Mouse (Mus musculus): Measurements from ENCODE around the gene Gpr135. TPM values are rescaled to one million over a fixed set of nuclear protein-coding genes. Genes with fewer than 3 reads are reported as not detected.
A peak's percentile ranks its signal among the peaks of the same experiment; 100 is the strongest.

Gene Gpr135
- polyA plus RNA-seq (2016; fragmentation: Nextera tagmentation; extraction: Ambion mirVana) = 0.38 and 0.76 TPM in 2 replicates

DNA sequence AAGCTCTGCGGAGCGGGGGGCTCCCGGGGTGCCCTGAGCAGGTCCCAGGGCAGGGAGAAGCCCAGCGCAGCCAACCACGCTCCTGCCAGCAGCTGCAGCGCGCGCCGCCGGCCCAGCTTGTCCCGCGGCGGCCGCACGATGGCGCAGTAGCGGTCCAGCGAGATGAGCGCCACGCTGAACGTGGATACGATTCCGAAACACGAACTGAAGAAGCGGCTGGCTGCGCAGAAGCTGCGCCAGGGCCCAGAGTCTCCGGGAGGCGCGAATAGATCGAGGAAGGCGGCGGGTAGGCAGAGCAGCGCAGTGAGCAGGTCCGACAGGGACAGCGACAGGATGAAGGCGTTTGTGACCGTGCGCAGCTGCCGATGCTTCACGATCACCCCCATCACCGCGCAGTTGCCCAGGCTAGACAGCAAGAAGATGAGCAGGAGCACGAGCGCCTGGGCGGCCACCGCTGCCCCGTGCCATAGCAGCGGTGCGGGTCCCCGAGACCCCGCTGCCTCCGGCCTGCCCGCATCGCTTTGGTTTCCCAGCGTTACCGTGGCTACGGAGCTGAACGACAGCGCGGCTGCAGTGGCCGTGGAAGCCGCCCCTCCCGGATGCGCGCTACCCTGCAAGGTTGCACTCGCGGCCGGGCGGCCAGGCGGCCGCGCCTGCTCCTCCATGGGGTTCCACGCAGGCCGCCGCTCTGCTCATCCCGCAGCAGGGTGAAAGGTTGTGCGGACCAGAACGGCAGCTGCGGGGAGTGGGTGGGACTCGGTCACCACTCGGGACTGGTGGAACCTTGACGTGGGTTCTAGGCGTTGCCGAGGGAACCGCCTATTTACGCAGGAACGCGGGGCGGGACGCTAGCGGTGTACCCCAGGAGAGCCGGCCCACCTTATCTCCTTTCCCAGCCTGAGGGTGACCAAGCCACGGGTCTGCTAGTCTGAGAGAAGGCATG, at the start of gene Gpr135:
TSS of gene Gpr135 (minus strand) at position 799 of the 943 bp plus-strand sequence.
- Histone ChIP-seq H3K36me3 (replicated peaks) (peaks cover 19% of the 10 kb centered on the region), H3K27ac (replicated peaks) (peak within 1 kb of the TSS; percentile 72), H3K4me1 (peaks cover 17% of the 10 kb centered on the region), H3K4me3 (peak within 1 kb of the TSS; percentile 82), H3K27me3 (replicated peaks; ENCODE audit: low read depth, poor library complexity, severe bottlenecking) (peaks cover 47% of the 10 kb centered on the region), H3K9me3 (no peaks in the 10 kb centered on the region)
- peak; percentile 92 for DNase-seq (ENCODE audit: low spot score)
- under 1% methylated on average over 94 of the region's 94 CpGs for WGBS

DNA sequence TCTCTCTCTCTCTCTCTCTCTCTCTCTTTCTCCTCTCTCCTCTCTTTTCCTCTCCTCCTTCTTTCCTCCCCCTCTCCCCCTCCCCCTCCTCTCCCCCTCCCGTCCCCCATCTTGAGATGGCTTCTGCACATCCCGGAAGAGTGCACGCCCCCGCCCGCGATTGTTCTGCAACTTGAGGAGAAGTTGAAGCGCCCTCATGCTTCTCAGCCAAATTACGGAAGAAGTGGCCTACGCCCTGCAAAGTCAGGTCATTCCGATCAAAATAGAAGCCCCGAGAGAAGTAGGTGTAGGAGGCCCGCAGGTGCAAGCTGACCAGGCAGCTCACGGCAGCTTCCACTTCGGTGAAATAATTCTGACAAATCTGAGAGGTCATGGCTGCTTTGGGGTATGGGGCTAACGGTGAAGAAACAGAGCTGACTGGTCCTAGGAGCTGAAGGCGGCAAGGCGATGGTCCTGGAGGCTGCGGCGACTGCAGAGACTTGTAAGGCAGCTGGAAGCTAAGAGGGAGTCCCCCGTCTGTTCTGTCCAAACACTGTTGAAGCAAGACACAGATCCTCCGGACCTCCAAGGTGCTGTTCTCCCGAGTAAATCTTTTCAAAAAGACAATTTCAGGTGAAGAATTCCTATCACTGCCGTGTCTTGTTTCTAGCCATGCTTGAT, 44.9 kb upstream of the Gpr135 start:
- H3K4me3 ChIP-seq = no peak overlapping the region
- no peak overlapping the region for H3K27ac ChIP-seq (replicated peaks)
- H3K27me3 ChIP-seq (replicated peaks; ENCODE audit: low read depth, poor library complexity, severe bottlenecking) = 0 out of 2 replicates have a peak, but pooled peaks cover 3% of the 10 kb centered on the region
- 78% methylated on average over 22 of the region's 23 CpGs for WGBS
- no peaks in the 10 kb centered on the region for H3K36me3 ChIP-seq (replicated peaks)
- DNase-seq (ENCODE audit: low spot score) = no peak
- H3K4me1 ChIP-seq = no peaks in the 10 kb centered on the region
- no peaks in the 10 kb centered on the region for H3K9me3 ChIP-seq

DNA sequence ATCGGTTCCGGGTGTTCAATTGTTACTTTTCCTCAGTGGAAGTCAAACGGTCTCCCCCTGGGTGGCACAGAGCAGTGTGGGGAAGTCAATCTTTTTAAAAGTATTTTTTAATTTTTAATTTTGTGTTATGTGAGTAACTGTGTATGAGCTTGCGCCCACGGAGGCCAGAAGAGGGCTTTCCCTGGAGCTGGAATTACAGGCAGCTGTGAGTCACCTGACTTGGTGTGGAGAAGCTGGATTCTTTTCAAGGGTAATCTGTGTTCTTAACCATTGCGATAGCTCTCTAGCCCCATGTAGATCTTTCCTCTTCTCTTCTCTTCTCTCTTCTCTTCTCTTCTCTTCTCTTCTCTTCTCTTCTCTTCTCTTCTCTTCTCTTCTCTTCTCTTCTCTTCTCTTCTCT, 44.2 kb upstream of the Gpr135 start:
- H3K4me1 ChIP-seq = no peaks in the 10 kb centered on the region
- WGBS = 84% methylated on average over 6 of the region's 6 CpGs
- H3K27me3 ChIP-seq (replicated peaks; ENCODE audit: low read depth, poor library complexity, severe bottlenecking) = 0 out of 2 replicates have a peak, but pooled peaks cover 3% of the 10 kb centered on the region
- H3K4me3 ChIP-seq = no peak overlapping the region
- H3K9me3 ChIP-seq = no peaks in the 10 kb centered on the region
- H3K36me3 ChIP-seq (replicated peaks) = no peaks in the 10 kb centered on the region
- DNase-seq (ENCODE audit: low spot score) = no peak
- no peak overlapping the region for H3K27ac ChIP-seq (replicated peaks)

DNA sequence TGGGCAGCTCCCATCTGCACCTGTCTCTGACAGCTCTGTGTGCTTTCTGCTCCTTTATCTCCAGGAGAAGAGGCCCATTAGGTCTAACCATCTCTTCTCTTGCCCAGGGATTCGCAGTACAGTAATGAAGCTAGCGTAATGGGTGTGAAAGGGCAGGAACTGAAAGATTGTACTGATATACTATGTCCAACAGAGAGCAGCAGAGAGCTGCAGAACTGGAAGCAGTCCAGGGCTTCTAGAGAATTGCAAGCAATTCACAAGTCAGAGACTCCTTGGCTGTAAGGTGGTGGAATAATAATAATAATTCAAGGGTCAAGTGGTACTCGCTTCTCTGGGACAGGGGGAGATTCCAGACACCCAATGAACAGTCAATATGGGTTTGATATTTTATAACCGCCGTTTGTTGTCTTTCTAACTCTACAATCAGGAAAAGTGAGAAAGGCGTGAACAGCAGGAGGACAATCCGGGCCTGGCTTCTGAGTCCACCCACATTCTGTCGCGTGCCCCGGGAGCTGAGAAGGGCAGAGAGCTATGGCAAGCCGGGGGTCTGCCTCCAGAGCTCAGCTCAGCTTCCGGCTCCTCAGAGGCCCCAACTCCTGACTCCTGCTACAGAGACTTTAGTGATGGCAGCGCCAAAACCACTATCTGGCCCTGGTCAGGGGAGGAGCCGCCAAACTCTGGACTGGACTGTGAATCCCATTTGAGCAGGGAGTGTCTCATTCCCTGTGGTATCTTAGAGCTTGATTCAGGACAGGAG, 33.8 kb upstream of the Gpr135 start:
- WGBS = 36% methylated on average over 14 of the region's 14 CpGs
- peaks cover 21% of the 10 kb centered on the region for H3K36me3 ChIP-seq (replicated peaks)
- DNase-seq (ENCODE audit: low spot score) = peak; percentile 52
- H3K4me3 ChIP-seq = 0 out of 2 replicates have a peak overlapping the region, but pooled peaks have one; percentile 28
- H3K9me3 ChIP-seq = no peaks in the 10 kb centered on the region
- 0 out of 2 replicates have a peak, but pooled peaks cover 4% of the 10 kb centered on the region for H3K4me1 ChIP-seq
- no peak overlapping the region for H3K27ac ChIP-seq (replicated peaks)
- H3K27me3 ChIP-seq (replicated peaks; ENCODE audit: low read depth, poor library complexity, severe bottlenecking) = no peaks in the 10 kb centered on the region

DNA sequence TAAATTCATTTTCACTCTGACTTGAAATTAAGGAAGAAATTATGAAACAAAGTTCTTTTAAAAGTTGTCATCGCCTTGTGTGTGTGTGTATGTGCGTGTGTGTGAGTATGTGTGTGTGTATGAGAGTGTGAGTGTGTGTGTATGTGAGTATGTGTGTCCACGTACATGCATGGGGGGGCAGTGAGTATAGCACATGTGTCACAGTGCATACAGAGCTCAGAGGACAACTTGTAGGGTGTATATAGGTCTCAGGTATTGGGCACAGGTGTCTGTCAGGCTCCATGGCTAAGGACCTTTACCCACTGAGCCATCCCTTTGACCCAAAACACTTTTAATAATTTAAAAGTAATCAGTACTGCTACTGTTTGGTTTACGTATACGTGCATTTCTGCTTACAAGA, 33.1 kb upstream of the Gpr135 start:
- Histone ChIP-seq H3K27me3 (replicated peaks; ENCODE audit: low read depth, poor library complexity, severe bottlenecking) (no peaks in the 10 kb centered on the region), H3K36me3 (replicated peaks) (peaks cover 28% of the 10 kb centered on the region), H3K27ac (replicated peaks) (no peak overlapping the region), H3K4me3 (no peak overlapping the region), H3K4me1 (0 out of 2 replicates have a peak, but pooled peaks cover 4% of the 10 kb centered on the region), H3K9me3 (no peaks in the 10 kb centered on the region)
- WGBS = 90% methylated on average over 5 of the region's 5 CpGs
- DNase-seq (ENCODE audit: low spot score) = no peak

DNA sequence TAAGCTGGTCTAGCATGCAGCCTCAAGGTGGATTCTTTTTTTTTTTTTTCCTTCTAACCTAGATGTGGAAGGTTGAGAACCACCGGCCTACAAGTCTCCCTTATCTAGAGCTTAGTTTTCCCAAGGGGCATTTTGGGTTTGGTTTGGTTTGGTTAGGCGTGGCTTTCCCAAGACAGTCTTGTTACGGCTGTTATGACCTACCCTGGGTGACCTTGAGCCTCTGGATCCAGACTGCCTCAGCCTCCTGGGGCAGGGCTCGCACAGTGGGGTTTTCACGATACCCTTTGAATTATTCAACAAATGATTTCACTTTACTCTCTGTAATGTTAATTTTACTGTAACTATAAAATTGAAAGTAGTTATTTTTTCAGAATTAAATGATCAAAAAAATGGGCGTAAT, 31.9 kb upstream of the Gpr135 start:
- DNase-seq (ENCODE audit: low spot score) = no peak
- no peaks in the 10 kb centered on the region for H3K27me3 ChIP-seq (replicated peaks; ENCODE audit: low read depth, poor library complexity, severe bottlenecking)
- H3K9me3 ChIP-seq = no peaks in the 10 kb centered on the region
- no peak overlapping the region for H3K27ac ChIP-seq (replicated peaks)
- H3K36me3 ChIP-seq (replicated peaks) = peaks cover 35% of the 10 kb centered on the region
- WGBS = 88% methylated on average over 6 of the region's 6 CpGs
- no peak overlapping the region for H3K4me3 ChIP-seq
- 0 out of 2 replicates have a peak, but pooled peaks cover 4% of the 10 kb centered on the region for H3K4me1 ChIP-seq

DNA sequence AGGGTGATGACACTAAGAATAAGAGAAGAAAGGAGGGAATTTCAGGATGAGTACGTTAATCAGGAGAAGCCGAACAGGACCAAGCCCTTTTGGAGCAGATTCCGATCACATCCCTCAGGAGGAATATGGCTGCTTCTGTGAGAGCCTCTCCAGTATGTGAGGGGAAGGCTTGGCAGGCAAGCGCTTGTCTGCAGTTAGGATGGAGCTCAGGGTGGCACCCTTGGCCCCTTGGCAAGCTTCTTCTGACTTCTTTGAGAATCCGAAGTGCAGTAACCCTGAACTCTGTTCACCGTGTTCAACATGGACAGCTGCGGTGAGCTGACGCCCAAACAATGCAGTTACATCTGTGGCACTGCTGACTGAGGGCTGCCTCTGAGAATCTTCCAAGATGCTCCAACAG, 26.0 kb upstream of the Gpr135 start:
- Histone ChIP-seq H3K36me3 (replicated peaks) (peaks cover 93% of the 10 kb centered on the region), H3K27me3 (replicated peaks; ENCODE audit: low read depth, poor library complexity, severe bottlenecking) (no peaks in the 10 kb centered on the region), H3K27ac (replicated peaks) (no peak overlapping the region), H3K4me3 (no peak overlapping the region), H3K9me3 (no peaks in the 10 kb centered on the region), H3K4me1 (no peaks in the 10 kb centered on the region)
- DNase-seq (ENCODE audit: low spot score) = no peak
- whole genome bisulfite sequencing = 94% methylated on average over 8 of the region's 8 CpGs

DNA sequence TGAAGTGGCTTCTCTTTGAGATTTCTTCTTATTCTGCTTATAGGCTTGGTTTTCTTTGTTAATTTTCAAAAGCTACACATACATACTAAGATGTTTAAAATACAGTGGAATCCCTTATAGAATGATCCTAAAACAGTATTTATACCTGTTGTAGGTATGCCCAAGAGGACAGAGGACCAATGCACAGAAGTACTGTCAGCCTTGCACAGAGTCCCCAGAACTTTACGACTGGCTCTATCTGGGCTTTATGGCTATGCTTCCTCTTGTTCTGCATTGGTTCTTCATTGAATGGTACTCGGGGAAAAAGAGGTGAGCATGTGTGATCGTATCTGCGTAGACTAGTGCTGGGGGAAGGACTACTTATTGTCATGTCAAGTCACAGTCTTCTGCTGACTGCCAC, 18.9 kb upstream of the Gpr135 start:
- no peak for DNase-seq (ENCODE audit: low spot score)
- no peaks in the 10 kb centered on the region for H3K9me3 ChIP-seq
- H3K4me3 ChIP-seq = no peak overlapping the region
- peaks cover 21% of the 10 kb centered on the region for H3K4me1 ChIP-seq
- peaks cover 52% of the 10 kb centered on the region for H3K36me3 ChIP-seq (replicated peaks)
- H3K27me3 ChIP-seq (replicated peaks; ENCODE audit: low read depth, poor library complexity, severe bottlenecking) = no peaks in the 10 kb centered on the region
- WGBS = 93% methylated on average over 4 of the region's 4 CpGs
- H3K27ac ChIP-seq (replicated peaks) = no peak overlapping the region

DNA sequence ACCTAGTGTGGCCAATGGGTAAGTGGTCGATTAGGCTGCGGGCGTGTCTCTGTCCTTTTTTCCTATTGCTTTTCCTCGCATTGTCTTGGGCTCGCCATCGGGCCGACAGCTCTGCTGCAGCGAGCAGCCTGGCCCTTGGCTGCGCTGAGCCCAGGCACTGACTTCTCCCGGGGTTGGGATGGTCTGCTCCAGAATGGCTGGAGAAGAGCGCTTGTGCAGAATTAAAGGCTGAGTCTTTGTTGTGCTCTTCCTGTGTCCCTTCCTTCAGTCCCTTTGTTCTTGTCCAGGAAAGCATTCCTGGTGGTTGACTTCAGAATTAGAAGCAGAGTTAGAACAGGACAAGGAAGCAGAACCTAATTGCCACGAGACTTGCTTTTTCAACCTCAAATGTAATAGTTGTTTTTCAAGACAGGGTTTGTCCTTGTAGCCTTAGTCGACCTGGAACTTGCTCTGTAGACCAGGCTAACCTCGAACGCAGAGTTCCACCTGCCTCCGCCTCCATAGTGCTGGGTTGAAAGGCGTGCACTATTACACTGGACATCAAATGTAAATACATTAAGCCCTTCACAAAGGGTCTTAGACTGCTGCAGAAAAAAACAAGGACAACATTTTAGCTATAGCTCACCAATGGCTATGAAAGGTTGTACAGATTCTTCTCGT, 15.4 kb upstream of the Gpr135 start:
- Histone ChIP-seq H3K27me3 (replicated peaks; ENCODE audit: low read depth, poor library complexity, severe bottlenecking) (no peaks in the 10 kb centered on the region), H3K27ac (replicated peaks) (peak overlapping the region; percentile 96), H3K4me1 (peaks cover 46% of the 10 kb centered on the region), H3K4me3 (peak overlapping the region; percentile 78), H3K36me3 (replicated peaks) (peaks cover 17% of the 10 kb centered on the region), H3K9me3 (no peaks in the 10 kb centered on the region)
- no peak for DNase-seq (ENCODE audit: low spot score)
- 3% methylated on average over 18 of the region's 18 CpGs for WGBS

DNA sequence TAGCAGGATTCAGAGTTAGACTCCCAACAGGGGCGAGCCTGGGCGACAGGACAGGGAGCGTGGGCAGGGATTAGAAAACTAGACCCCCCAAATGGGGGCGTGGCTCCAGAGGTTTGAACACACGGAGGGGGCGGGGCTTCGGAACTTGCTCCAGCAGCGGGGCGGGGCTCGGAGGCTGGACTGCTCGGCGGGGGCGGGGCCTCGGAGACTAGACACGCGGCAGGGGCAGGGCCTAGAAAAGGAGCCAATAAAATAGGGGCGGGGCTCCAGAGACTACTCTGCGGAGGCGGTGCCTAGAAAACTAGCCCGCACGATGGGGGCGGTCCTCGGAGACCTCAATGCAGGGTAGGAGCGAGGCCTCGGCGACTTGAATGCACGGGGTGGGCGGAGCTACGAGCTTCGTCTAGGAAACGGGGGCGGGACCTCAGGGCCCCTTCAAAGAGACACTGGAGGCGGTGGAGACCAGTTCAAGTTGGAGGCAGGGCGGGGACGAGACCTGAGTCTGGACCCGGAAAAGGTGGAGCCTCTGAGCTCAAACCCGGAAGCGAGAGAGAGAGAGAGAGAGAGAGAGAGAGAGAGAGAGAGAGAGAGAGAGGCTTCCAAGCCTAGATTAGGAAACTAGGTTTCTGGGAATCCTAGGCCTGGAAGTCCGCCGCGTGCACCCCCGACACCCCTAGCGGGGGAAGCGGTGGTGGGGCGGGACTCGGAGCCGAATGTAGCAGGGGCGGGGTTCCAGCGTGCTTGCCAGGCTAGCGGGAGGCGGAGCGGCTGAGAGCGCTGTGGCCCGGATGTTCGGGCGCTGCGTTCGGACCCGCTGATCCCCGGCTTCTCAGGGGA, 14.6 kb upstream of the Gpr135 start, which contains the start of the genes L3hypdh and Jkamp:
TSS of gene L3hypdh (minus strand) at position 111 of the 837 bp plus-strand sequence.
TSS of gene Jkamp (plus strand) at position 261 of the 837 bp plus-strand sequence.
- H3K27ac ChIP-seq (replicated peaks) = peak within 1 kb of the TSS; percentile 96
- WGBS = under 1% methylated on average over 60 of the region's 60 CpGs
- peaks cover 46% of the 10 kb centered on the region for H3K4me1 ChIP-seq
- H3K9me3 ChIP-seq = no peaks in the 10 kb centered on the region
- H3K36me3 ChIP-seq (replicated peaks) = peaks cover 10% of the 10 kb centered on the region
- H3K4me3 ChIP-seq = peak within 1 kb of the TSS; percentile 78
- DNase-seq (ENCODE audit: low spot score) = peak; percentile 100
- no peaks in the 10 kb centered on the region for H3K27me3 ChIP-seq (replicated peaks; ENCODE audit: low read depth, poor library complexity, severe bottlenecking)

DNA sequence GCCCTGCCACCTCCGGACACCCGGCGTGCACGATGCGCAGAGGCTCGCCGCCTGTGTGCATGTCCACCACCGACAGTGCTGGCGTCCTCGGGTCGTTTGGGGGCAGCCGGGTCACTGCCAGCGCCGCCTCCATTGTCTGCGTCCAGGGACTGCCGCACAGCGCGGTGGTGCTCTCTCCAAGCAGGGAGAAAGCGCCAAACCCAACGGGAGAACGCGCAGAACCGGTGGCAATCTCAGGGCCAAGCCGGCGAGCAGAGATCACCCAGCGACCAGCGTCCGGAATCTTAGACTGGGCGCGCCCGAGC, 14.1 kb upstream of the Gpr135 start:
- no peak for DNase-seq (ENCODE audit: low spot score)
- Histone ChIP-seq H3K4me3 (peak overlapping the region; percentile 78), H3K4me1 (peaks cover 46% of the 10 kb centered on the region), H3K9me3 (no peaks in the 10 kb centered on the region), H3K27ac (replicated peaks) (peak overlapping the region; percentile 96), H3K36me3 (replicated peaks) (peaks cover 4% of the 10 kb centered on the region), H3K27me3 (replicated peaks; ENCODE audit: low read depth, poor library complexity, severe bottlenecking) (no peaks in the 10 kb centered on the region)
- 0% methylated on average over 31 of the region's 31 CpGs for WGBS
